Mouse (Mus musculus) brain, embryonic 14.5 days (tissue): ENCODE results near the gene Zfp282.

Source experiments
- CTCF ChIP-seq: fragments of 200-500 bp; IDR thresholded peaks from 2 replicates; pipeline ENCODE4 v1.5.1; 2012; ENCODE audit warnings: inconsistent platforms, mild to moderate bottlenecking, moderate library complexity, borderline replicate concordance; ENCODE audit not compliant: insufficient read depth, insufficient read length; ENCODE audit errors: extremely low read depth
- POLR2A ChIP-seq: fragments of 200-500 bp; IDR thresholded peaks from 2 replicates; pipeline ENCODE4 v1.6.1; 2012; ENCODE audit warnings: mild to moderate bottlenecking, inconsistent platforms, borderline replicate concordance; ENCODE audit not compliant: poor library complexity, insufficient read depth, insufficient read length, severe bottlenecking; ENCODE audit errors: extremely low read depth

DNA sequence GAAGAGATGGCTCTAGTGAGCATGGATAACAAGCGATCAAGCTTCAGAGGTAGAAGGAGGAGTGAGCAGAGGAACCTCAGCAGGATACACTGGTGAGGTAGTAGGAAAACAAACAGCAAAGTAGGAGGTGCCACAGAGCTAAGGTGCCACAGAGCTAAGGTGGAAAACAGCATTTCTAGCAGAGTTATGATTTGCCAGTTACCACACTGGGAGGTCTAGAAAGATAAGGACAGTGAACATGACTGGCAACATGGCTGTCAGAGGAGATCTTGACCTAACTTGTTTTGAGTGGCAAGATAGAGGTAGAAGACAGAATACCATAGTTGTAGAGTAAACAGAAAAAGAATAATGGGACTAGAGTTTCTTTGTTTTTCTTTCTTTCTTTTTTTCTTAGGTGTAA is 34.7 kb upstream of the Zfp282 start:
- no peak for TF ChIP-seq POLR2A
- no peak for TF ChIP-seq CTCF
